ENCODE assay signal across 8 mouse cellular contexts in the genomic region with DNA sequence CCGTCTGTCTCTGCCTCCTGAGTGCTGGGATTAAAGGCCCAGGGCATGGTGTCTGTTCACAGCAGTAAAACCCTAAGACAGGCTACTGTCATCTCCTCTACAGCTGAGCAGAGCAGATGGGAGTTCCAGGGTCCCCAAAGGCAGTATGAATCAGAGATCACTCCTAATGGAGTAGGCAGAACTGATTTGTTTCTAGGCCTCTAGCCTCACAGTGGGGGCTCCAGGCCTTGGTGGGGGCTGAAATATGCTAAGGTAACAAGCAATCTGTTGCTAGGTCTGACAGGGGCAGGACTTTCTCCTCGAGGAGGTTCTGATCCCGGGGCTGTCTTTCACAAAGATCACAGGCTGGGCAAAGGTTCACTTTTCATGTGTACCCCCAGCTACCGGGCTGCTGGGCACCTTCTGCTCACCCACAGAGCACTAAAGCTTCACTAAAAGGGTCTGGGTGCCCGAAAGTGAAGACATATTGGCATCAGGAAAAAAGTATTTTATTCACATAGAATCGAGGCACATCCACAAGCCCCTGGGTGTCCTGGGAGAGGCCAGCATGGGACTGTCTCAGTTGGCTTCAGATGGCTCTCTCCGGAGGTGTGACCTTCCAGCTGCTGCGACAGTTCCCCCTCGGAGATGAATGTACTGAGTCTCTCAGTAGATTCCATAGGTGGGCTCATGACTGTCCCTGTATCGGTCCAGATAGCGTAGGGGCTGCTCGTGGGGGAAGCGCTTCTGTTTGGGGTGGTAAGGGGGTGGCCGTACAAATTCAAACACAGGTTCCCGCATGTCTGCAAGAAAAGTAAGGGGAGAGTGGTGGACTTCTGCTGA. TPM values are rescaled to one million over a fixed set of nuclear protein-coding genes. Genes with fewer than 3 reads are reported as not detected.
A peak's percentile ranks its signal among the peaks of the same experiment; 100 is the strongest.
DNase-seq lines count a peak whose midpoint lies in the region; ATAC-seq and TF ChIP-seq lines count a peak whose summit lies in the region.

No protein-coding gene starts in this region.

- H3K79me2 ChIP-seq in CH12.LX (replicated peaks; ENCODE audit: control insufficient read depth, extremely low read depth, insufficient read depth, poor library complexity, severe bottlenecking): peaks cover 4% of the 10 kb centered on the region

- intact Hi-C loops in gastrocnemius, adult 2 months (cut with DNase I): loop anchor here (2.0 to 5.0 kb wide), 2 partner anchors 21 to 99 kb away; a partner anchor contains a TSS

- peaks cover 10 to 24% of the 10 kb centered on the region in 2 experiments for H3K4me1 ChIP-seq in CH12.LX (ENCODE audit: control insufficient read depth in 1 of 2, insufficient read depth in 2 of 2)
- 0 out of 2 replicates have a peak, but pooled peaks cover 4% of the 10 kb centered on the region for H3K4me1 ChIP-seq in forebrain, postnatal 0 days (ENCODE audit: insufficient read depth)
- H3K4me1 ChIP-seq in liver, postnatal 0 days (ENCODE audit: insufficient read depth): peaks cover 26% of the 10 kb centered on the region

- DNase-seq in gastrocnemius, adult 2 months: no peak
- DNase-seq in gastrocnemius, postnatal 25 days: no peak
- DNase-seq in CH12.LX (ENCODE audit: extremely low read depth): no peak
- no peak for DNase-seq in forebrain, postnatal 0 days
- DNase-seq in liver, postnatal 0 days: peak; percentile 16
- no peak for DNase-seq in right cerebral cortex, postnatal 25 days
- DNase-seq in testis, postnatal 10 days (ENCODE audit: low spot score): no peak
- no peak for DNase-seq in left cerebral cortex, adult 9 months (ENCODE audit: low spot score in 2 of 2)

- H3K27me3 ChIP-seq in CH12.LX (replicated peaks): no peaks in the 10 kb centered on the region
- no peaks in the 10 kb centered on the region for H3K27me3 ChIP-seq in forebrain, postnatal 0 days (ENCODE audit: insufficient read depth, low read length)
- H3K27me3 ChIP-seq in liver, postnatal 0 days (ENCODE audit: insufficient read depth, low read length): no peaks in the 10 kb centered on the region

- peak overlapping the region; percentile 19; the same call in 1 of the 2 replicates for H3K4me2 ChIP-seq in CH12.LX (ENCODE audit: insufficient read depth, low read depth, poor library complexity, severe bottlenecking)
- peak overlapping the region; percentile 67 for H3K4me2 ChIP-seq in forebrain, postnatal 0 days (ENCODE audit: low read depth)
- H3K4me2 ChIP-seq in liver, postnatal 0 days (ENCODE audit: low read depth, low read length): peak overlapping the region; percentile 84

- peak overlapping the region; percentile 25 for H3K9ac ChIP-seq in CH12.LX (ENCODE audit: insufficient read depth, low read depth)
- H3K9ac ChIP-seq in forebrain, postnatal 0 days: peak overlapping the region; percentile 71
- peak overlapping the region; percentile 77 for H3K9ac ChIP-seq in liver, postnatal 0 days (replicated peaks)

- no peak for TF ChIP-seq CTCF in gastrocnemius, adult 2 months (IDR thresholded peaks at IDR 0.05)
- TF ChIP-seq CTCF in CH12.LX (conservative IDR thresholded peaks at IDR 0.05 in 1 of 2, IDR thresholded peaks at IDR 0.05 in 1 of 2; ENCODE audit: low read depth in 2 of 2, low read length in 2 of 2): no peak
- no peak for TF ChIP-seq CTCF in forebrain, postnatal 0 days (IDR thresholded peaks at IDR 0.05; ENCODE audit: low read depth)
- no peak for TF ChIP-seq CTCF in liver, postnatal 0 days (IDR thresholded peaks at IDR 0.05; ENCODE audit: low read depth)

- no peak for TF ChIP-seq RAD21 in CH12.LX (IDR thresholded peaks at IDR 0.05; ENCODE audit: low read depth, low read length)

- ATAC-seq in forebrain, postnatal 0 days: no peak
- ATAC-seq in liver, postnatal 0 days: no peak

- no peaks in the 10 kb centered on the region for H3K9me3 ChIP-seq in CH12.LX (replicated peaks; ENCODE audit: low read length)
- no peaks in the 10 kb centered on the region for H3K9me3 ChIP-seq in forebrain, postnatal 0 days (ENCODE audit: low read length)
- no peaks in the 10 kb centered on the region for H3K9me3 ChIP-seq in liver, postnatal 0 days (ENCODE audit: low read length)

- TF ChIP-seq POLR2A in CH12.LX (IDR thresholded peaks at IDR 0.05; ENCODE audit: low read depth, low read length): no peak

- 85% methylated on average over 15 of the region's 15 CpGs for WGBS in forebrain, postnatal 0 days
- WGBS in liver, postnatal 0 days (ENCODE audit: insufficient replicate concordance): 78% methylated on average over 15 of the region's 15 CpGs

- TF ChIP-seq EP300 in CH12.LX (IDR thresholded peaks at IDR 0.05; ENCODE audit: low read length): no peak
- no peak for TF ChIP-seq EP300 in liver, postnatal 0 days (IDR thresholded peaks at IDR 0.05; ENCODE audit: low read depth)

- in situ Hi-C loops in CH12.LX (cut with MboI; ENCODE audit: low pct_ligation_motif_present, low pct_unique_long_range_greater_than_20kb, low sequenced_read_pairs): loop anchor here (5.0 kb wide), 1 partner anchor 44 kb away; a partner anchor contains a TSS

- peak overlapping the region; percentile 99 for H3K27ac ChIP-seq in gastrocnemius, adult 2 months
- no peak overlapping the region for H3K27ac ChIP-seq in CH12.LX (ENCODE audit: insufficient read depth, low read depth)
- peak overlapping the region; percentile 94; the same call in 1 of the 2 replicates for H3K27ac ChIP-seq in forebrain, postnatal 0 days (ENCODE audit: low read depth, low read length)
- peak overlapping the region; percentile 92 for H3K27ac ChIP-seq in liver, postnatal 0 days (ENCODE audit: low read depth)

- dilution Hi-C loops in CH12.LX (cut with MboI; ENCODE audit: extremely low pct_ligation_motif_present, extremely low pct_unique_long_range_greater_than_20kb, low sequenced_read_pairs): no loop called here

- H3K36me3 ChIP-seq in CH12.LX (replicated peaks in 1 of 2; ENCODE audit: control insufficient read depth in 1 of 2, insufficient read depth in 1 of 2, low read length in 1 of 2): peaks cover 43 to 71% of the 10 kb centered on the region in 2 experiments
- H3K36me3 ChIP-seq in forebrain, postnatal 0 days (ENCODE audit: insufficient read depth): peaks cover 21% of the 10 kb centered on the region
- peaks cover 16% of the 10 kb centered on the region for H3K36me3 ChIP-seq in liver, postnatal 0 days (replicated peaks; ENCODE audit: insufficient read depth, low read length)

- H3K4me3 ChIP-seq in gastrocnemius, adult 2 months: peak overlapping the region; percentile 79
- H3K4me3 ChIP-seq in CH12.LX (replicated peaks in 1 of 3; ENCODE audit: low read depth in 2 of 3, low read length in 2 of 3, poor library complexity in 1 of 3): peak overlapping the region in 2 of 3 experiments; percentile 49 to 61
- peak overlapping the region; percentile 52; the same call in 1 of the 2 replicates for H3K4me3 ChIP-seq in forebrain, postnatal 0 days (ENCODE audit: low read depth, low read length)
- H3K4me3 ChIP-seq in liver, postnatal 0 days (ENCODE audit: low read depth, low read length): peak overlapping the region; percentile 71

TF ChIP-seq in CH12.LX, 34 proteins besides CTCF, POLR2A, EP300 and RAD21 (continues in another document):
- no peak for TF ChIP-seq GABPA (IDR thresholded peaks at IDR 0.05; ENCODE audit: insufficient replicate concordance, low read depth, low read length)

RNA-seq across cellular contexts. Expression of a gene that starts 0.6 kb away (rescaled TPM):
- total RNA-seq in gastrocnemius, adult 2 months (2021): 1 to 10 TPM; 4.2 to 6.6 TPM
- total RNA-seq in gastrocnemius, postnatal 25 days (2021): 1 to 10 TPM; 5.1 to 5.4 TPM
- total RNA-seq in CH12.LX (2012; rRNA removed): 2.0 and 2.8 TPM in 2 replicates
- total RNA-seq in CH12.LX (2014; rRNA removed): 0.66 and 0.81 TPM in 2 replicates
- polyA plus RNA-seq in CH12.LX (2012; ENCODE audit: insufficient read length, low read depth): 1.1 and 1.4 TPM in 2 replicates
- 4.2 and 5.0 TPM in 2 replicates for total RNA-seq in forebrain, postnatal 0 days (2014; rRNA removed)
- 1.2 and 1.9 TPM in 2 replicates for polyA plus RNA-seq in forebrain, postnatal 0 days (2015; fragmentation: Nextera tagmentation; extraction: Ambion mirVana)
- polyA plus RNA-seq in liver, postnatal 0 days (2015; fragmentation: Nextera tagmentation; extraction: Ambion mirVana): 1.1 and 1.2 TPM in 2 replicates

RNA-seq across cellular contexts. Expression of a gene that starts 4.5 kb away (rescaled TPM):
- total RNA-seq in gastrocnemius, adult 2 months (2021): 10 to 100 TPM in 1 of 2 experiments, 1 to 10 TPM in 1; 6.0 to 12.2 TPM
- 10 to 100 TPM in 1 of 2 experiments, 1 to 10 TPM in 1; 7.9 to 14.5 TPM for total RNA-seq in gastrocnemius, postnatal 25 days (2021)
- total RNA-seq in CH12.LX (2012; rRNA removed) (0.21 and 0.38 TPM in 2 replicates), CH12.LX (2014; rRNA removed) (0.21 TPM in 1 of 2 replicates, not detected in the other)
- 0.50 TPM in 1 of 2 replicates, not detected in the other for polyA plus RNA-seq in CH12.LX (2012; ENCODE audit: insufficient read length, low read depth)
- 10.5 and 13.0 TPM in 2 replicates for total RNA-seq in forebrain, postnatal 0 days (2014; rRNA removed)
- 6.6 and 7.8 TPM in 2 replicates for polyA plus RNA-seq in forebrain, postnatal 0 days (2015; fragmentation: Nextera tagmentation; extraction: Ambion mirVana)
- 5.7 and 7.4 TPM in 2 replicates for polyA plus RNA-seq in liver, postnatal 0 days (2015; fragmentation: Nextera tagmentation; extraction: Ambion mirVana)

RNA-seq across cellular contexts. Expression of a gene that starts 7.1 kb away (rescaled TPM):
- 10 to 100 TPM; 47.5 to 61.5 TPM for total RNA-seq in gastrocnemius, adult 2 months (2021)
- 10 to 100 TPM; 48.7 to 50.8 TPM for total RNA-seq in gastrocnemius, postnatal 25 days (2021)
- total RNA-seq in CH12.LX (2012; rRNA removed): 157 and 159 TPM in 2 replicates
- total RNA-seq in CH12.LX (2014; rRNA removed): 95.6 and 109 TPM in 2 replicates
- 171 and 188 TPM in 2 replicates for polyA plus RNA-seq in CH12.LX (2012; ENCODE audit: insufficient read length, low read depth)
- 56.7 and 67.8 TPM in 2 replicates for total RNA-seq in forebrain, postnatal 0 days (2014; rRNA removed)
- 60.7 and 63.6 TPM in 2 replicates for polyA plus RNA-seq in forebrain, postnatal 0 days (2015; fragmentation: Nextera tagmentation; extraction: Ambion mirVana)
- polyA plus RNA-seq in liver, postnatal 0 days (2015; fragmentation: Nextera tagmentation; extraction: Ambion mirVana): 43.9 and 44.0 TPM in 2 replicates

RNA-seq across cellular contexts. Expression of a gene that starts 36.4 kb away (rescaled TPM):
- 10 to 100 TPM; 10.5 to 11.5 TPM for total RNA-seq in gastrocnemius, adult 2 months (2021)
- total RNA-seq in gastrocnemius, postnatal 25 days (2021): 10 to 100 TPM in 1 of 2 experiments, 1 to 10 TPM in 1; 8.8 to 11.4 TPM
- total RNA-seq in CH12.LX (2012; rRNA removed) (44.8 and 45.5 TPM in 2 replicates), CH12.LX (2014; rRNA removed) (23.9 and 26.6 TPM in 2 replicates)
- 39.0 and 40.7 TPM in 2 replicates for polyA plus RNA-seq in CH12.LX (2012; ENCODE audit: insufficient read length, low read depth)
- 97.9 and 108 TPM in 2 replicates for total RNA-seq in forebrain, postnatal 0 days (2014; rRNA removed)
- polyA plus RNA-seq in forebrain, postnatal 0 days (2015; fragmentation: Nextera tagmentation; extraction: Ambion mirVana): 23.2 and 38.2 TPM in 2 replicates
- 2.2 and 2.3 TPM in 2 replicates for polyA plus RNA-seq in liver, postnatal 0 days (2015; fragmentation: Nextera tagmentation; extraction: Ambion mirVana)

RNA-seq across cellular contexts. Expression of a gene that starts 44.8 kb away (rescaled TPM):
- 10 to 100 TPM; 77.2 to 81.8 TPM for total RNA-seq in gastrocnemius, adult 2 months (2021)
- 10 to 100 TPM; 58.1 to 64.4 TPM for total RNA-seq in gastrocnemius, postnatal 25 days (2021)
- total RNA-seq in CH12.LX (2012; rRNA removed) (27.1 and 30.7 TPM in 2 replicates), CH12.LX (2014; rRNA removed) (14.0 and 15.2 TPM in 2 replicates)
- 70.8 and 97.1 TPM in 2 replicates for polyA plus RNA-seq in CH12.LX (2012; ENCODE audit: insufficient read length, low read depth)
- total RNA-seq in forebrain, postnatal 0 days (2014; rRNA removed): 94.7 and 130 TPM in 2 replicates
- polyA plus RNA-seq in forebrain, postnatal 0 days (2015; fragmentation: Nextera tagmentation; extraction: Ambion mirVana): 281 and 287 TPM in 2 replicates
- polyA plus RNA-seq in liver, postnatal 0 days (2015; fragmentation: Nextera tagmentation; extraction: Ambion mirVana): 63.3 and 65.0 TPM in 2 replicates

Comparison
In these comparisons a context has a peak if more than half of its experiments do, and no peak if none do; other contexts are left out.
1. H3K4me2 ChIP-seq: peak in every context shown above with its lines; median percentile 84 in liver, postnatal 0 days; 67 in forebrain, postnatal 0 days; 19 in CH12.LX.
2. H3K9ac ChIP-seq: peak in every context shown above with its lines; median percentile 77 in liver, postnatal 0 days; 71 in forebrain, postnatal 0 days; 25 in CH12.LX.